Mouse (Mus musculus): ENCODE measurements around the gene Atrnl1. TPM values are rescaled to one million over a fixed set of nuclear protein-coding genes. Genes with fewer than 3 reads are reported as not detected.

Gene Atrnl1
- polyA plus RNA-seq, 1 experiment from 2014 or later = 0.60 TPM

- Histone ChIP-seq H3K27me3 (ENCODE audit: control insufficient read depth, insufficient read depth, low read depth, low read length) (no peaks in the 10 kb centered on the region), H3K4me3 (ENCODE audit: low read depth, low read length) (no peak overlapping the region), H3K4me1 (ENCODE audit: control insufficient read depth, low read depth, low read length) (no peaks in the 10 kb centered on the region; the same call in 1 of the 2 replicates), H3K36me3 (ENCODE audit: control insufficient read depth, insufficient read depth) (no peaks in the 10 kb centered on the region), H3K27ac (ENCODE audit: low read length) (no peak overlapping the region), H3K9ac (ENCODE audit: low read depth, low read length) (no peak overlapping the region), H3K4me2 (ENCODE audit: low read depth, low read length) (no peak overlapping the region), H3K9me3 (replicated peaks; ENCODE audit: control insufficient read depth, low read length) (no peaks in the 10 kb centered on the region)
- WGBS (ENCODE audit: insufficient replicate concordance) = 56% methylated on average over 9 of the region's 9 CpGs
- no peak for ATAC-seq (ENCODE audit: low read depth)
Measured at GRCm38 (mm10) chr19:58072846-58073245, 462.0 kb downstream of the Atrnl1 start.

GRCm38 (mm10) chr19:58075252-58075651 is 464.4 kb downstream of the Atrnl1 start:
- Histone ChIP-seq H3K4me3 (ENCODE audit: low read depth, low read length) (no peak overlapping the region), H3K4me1 (ENCODE audit: control insufficient read depth, low read depth, low read length) (no peaks in the 10 kb centered on the region; the same call in 1 of the 2 replicates), H3K27me3 (ENCODE audit: control insufficient read depth, insufficient read depth, low read depth, low read length) (no peaks in the 10 kb centered on the region), H3K4me2 (ENCODE audit: low read depth, low read length) (no peak overlapping the region), H3K9me3 (replicated peaks; ENCODE audit: control insufficient read depth, low read length) (no peaks in the 10 kb centered on the region), H3K9ac (ENCODE audit: low read depth, low read length) (no peak overlapping the region), H3K36me3 (ENCODE audit: control insufficient read depth, insufficient read depth) (no peaks in the 10 kb centered on the region), H3K27ac (ENCODE audit: low read length) (no peak overlapping the region)
- WGBS (ENCODE audit: insufficient replicate concordance) = 53% methylated on average over 6 of the region's 6 CpGs
- ATAC-seq (ENCODE audit: low read depth) = no peak

- Histone ChIP-seq H3K4me3 (ENCODE audit: low read depth, low read length) (no peak overlapping the region), H3K36me3 (ENCODE audit: control insufficient read depth, insufficient read depth) (no peaks in the 10 kb centered on the region), H3K4me1 (ENCODE audit: control insufficient read depth, low read depth, low read length) (no peaks in the 10 kb centered on the region; the same call in 1 of the 2 replicates), H3K27ac (ENCODE audit: low read length) (no peak overlapping the region), H3K9me3 (replicated peaks; ENCODE audit: control insufficient read depth, low read length) (no peaks in the 10 kb centered on the region), H3K4me2 (ENCODE audit: low read depth, low read length) (no peak overlapping the region), H3K27me3 (ENCODE audit: control insufficient read depth, insufficient read depth, low read depth, low read length) (no peaks in the 10 kb centered on the region), H3K9ac (ENCODE audit: low read depth, low read length) (no peak overlapping the region)
- WGBS (ENCODE audit: insufficient replicate concordance) = 76% methylated on average over 14 of the region's 14 CpGs
- ATAC-seq (ENCODE audit: low read depth) = no peak
Measured at GRCm38 (mm10) chr19:58076961-58077371, 466.1 kb downstream of the Atrnl1 start.

GRCm38 (mm10) chr19:58077529-58078070 is 466.8 kb downstream of the Atrnl1 start:
- Histone ChIP-seq H3K27me3 (ENCODE audit: control insufficient read depth, insufficient read depth, low read depth, low read length) (no peaks in the 10 kb centered on the region), H3K9ac (ENCODE audit: low read depth, low read length) (no peak overlapping the region), H3K9me3 (replicated peaks; ENCODE audit: control insufficient read depth, low read length) (no peaks in the 10 kb centered on the region), H3K4me3 (ENCODE audit: low read depth, low read length) (no peak overlapping the region), H3K36me3 (ENCODE audit: control insufficient read depth, insufficient read depth) (no peaks in the 10 kb centered on the region), H3K4me1 (ENCODE audit: control insufficient read depth, low read depth, low read length) (no peaks in the 10 kb centered on the region; the same call in 1 of the 2 replicates), H3K27ac (ENCODE audit: low read length) (no peak overlapping the region), H3K4me2 (ENCODE audit: low read depth, low read length) (no peak overlapping the region)
- ATAC-seq (ENCODE audit: low read depth) = no peak
- WGBS (ENCODE audit: insufficient replicate concordance) = 68% methylated on average over 10 of the region's 10 CpGs

- Histone ChIP-seq H3K9ac (ENCODE audit: low read depth, low read length) (no peak overlapping the region), H3K4me2 (ENCODE audit: low read depth, low read length) (no peak overlapping the region), H3K36me3 (ENCODE audit: control insufficient read depth, insufficient read depth) (no peaks in the 10 kb centered on the region), H3K27me3 (ENCODE audit: control insufficient read depth, insufficient read depth, low read depth, low read length) (no peaks in the 10 kb centered on the region), H3K27ac (ENCODE audit: low read length) (no peak overlapping the region), H3K9me3 (replicated peaks; ENCODE audit: control insufficient read depth, low read length) (no peaks in the 10 kb centered on the region), H3K4me1 (ENCODE audit: control insufficient read depth, low read depth, low read length) (no peaks in the 10 kb centered on the region; the same call in 1 of the 2 replicates), H3K4me3 (ENCODE audit: low read depth, low read length) (no peak overlapping the region)
- ATAC-seq (ENCODE audit: low read depth) = no peak
- 79% methylated on average over 6 of the region's 6 CpGs for WGBS (ENCODE audit: insufficient replicate concordance)
Measured at GRCm38 (mm10) chr19:58080168-58080567, 469.3 kb downstream of the Atrnl1 start.

- whole genome bisulfite sequencing (ENCODE audit: insufficient replicate concordance) = 90% methylated on average over 19 of the region's 19 CpGs
- Histone ChIP-seq H3K36me3 (ENCODE audit: control insufficient read depth, insufficient read depth) (no peaks in the 10 kb centered on the region), H3K9me3 (replicated peaks; ENCODE audit: control insufficient read depth, low read length) (no peaks in the 10 kb centered on the region), H3K9ac (ENCODE audit: low read depth, low read length) (no peak overlapping the region), H3K4me2 (ENCODE audit: low read depth, low read length) (no peak overlapping the region), H3K4me3 (ENCODE audit: low read depth, low read length) (no peak overlapping the region), H3K4me1 (ENCODE audit: control insufficient read depth, low read depth, low read length) (no peaks in the 10 kb centered on the region), H3K27ac (ENCODE audit: low read length) (no peak overlapping the region), H3K27me3 (ENCODE audit: control insufficient read depth, insufficient read depth, low read depth, low read length) (no peaks in the 10 kb centered on the region)
- ATAC-seq (ENCODE audit: low read depth) = no peak
Measured at GRCm38 (mm10) chr19:58082751-58083150, 471.9 kb downstream of the Atrnl1 start.

DNA sequence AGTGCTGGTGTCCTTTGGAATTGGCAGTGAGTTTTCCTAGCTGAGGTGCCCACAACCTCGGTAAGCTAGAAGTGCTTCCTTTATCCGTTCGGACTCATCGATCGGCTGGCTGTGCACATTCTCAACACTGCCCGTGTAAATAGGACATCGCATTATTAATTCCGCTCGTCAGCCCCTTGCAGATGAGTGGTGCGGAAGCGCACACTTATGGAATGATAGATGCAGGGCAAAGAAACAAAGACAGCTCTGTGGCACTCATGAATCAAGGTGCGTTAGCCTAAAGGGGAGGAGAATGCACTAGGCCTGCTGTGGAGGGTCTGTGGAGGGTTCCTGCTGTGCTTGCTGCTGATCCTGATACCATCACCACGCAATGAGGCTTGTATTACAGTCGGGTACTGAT is 474.0 kb downstream of the Atrnl1 start:
- 77% methylated on average over 14 of the region's 14 CpGs for WGBS (ENCODE audit: insufficient replicate concordance)
- Histone ChIP-seq H3K27ac (ENCODE audit: low read length) (no peak overlapping the region), H3K9me3 (replicated peaks; ENCODE audit: control insufficient read depth, low read length) (no peaks in the 10 kb centered on the region), H3K4me1 (ENCODE audit: control insufficient read depth, low read depth, low read length) (no peaks in the 10 kb centered on the region), H3K36me3 (ENCODE audit: control insufficient read depth, insufficient read depth) (no peaks in the 10 kb centered on the region), H3K4me3 (ENCODE audit: low read depth, low read length) (no peak overlapping the region), H3K4me2 (ENCODE audit: low read depth, low read length) (no peak overlapping the region), H3K9ac (ENCODE audit: low read depth, low read length) (no peak overlapping the region), H3K27me3 (ENCODE audit: control insufficient read depth, insufficient read depth, low read depth, low read length) (no peaks in the 10 kb centered on the region)
- no peak for ATAC-seq (ENCODE audit: low read depth)

GRCm38 (mm10) chr19:58086734-58087133 is 475.9 kb downstream of the Atrnl1 start:
- Histone ChIP-seq H3K9me3 (replicated peaks; ENCODE audit: control insufficient read depth, low read length) (no peaks in the 10 kb centered on the region), H3K9ac (ENCODE audit: low read depth, low read length) (no peak overlapping the region), H3K4me3 (ENCODE audit: low read depth, low read length) (no peak overlapping the region), H3K4me1 (ENCODE audit: control insufficient read depth, low read depth, low read length) (no peaks in the 10 kb centered on the region), H3K27me3 (ENCODE audit: control insufficient read depth, insufficient read depth, low read depth, low read length) (no peaks in the 10 kb centered on the region), H3K4me2 (ENCODE audit: low read depth, low read length) (no peak overlapping the region), H3K36me3 (ENCODE audit: control insufficient read depth, insufficient read depth) (no peaks in the 10 kb centered on the region), H3K27ac (ENCODE audit: low read length) (no peak overlapping the region)
- 59% methylated on average over 8 of the region's 8 CpGs for WGBS (ENCODE audit: insufficient replicate concordance)
- no peak for ATAC-seq (ENCODE audit: low read depth)

DNA sequence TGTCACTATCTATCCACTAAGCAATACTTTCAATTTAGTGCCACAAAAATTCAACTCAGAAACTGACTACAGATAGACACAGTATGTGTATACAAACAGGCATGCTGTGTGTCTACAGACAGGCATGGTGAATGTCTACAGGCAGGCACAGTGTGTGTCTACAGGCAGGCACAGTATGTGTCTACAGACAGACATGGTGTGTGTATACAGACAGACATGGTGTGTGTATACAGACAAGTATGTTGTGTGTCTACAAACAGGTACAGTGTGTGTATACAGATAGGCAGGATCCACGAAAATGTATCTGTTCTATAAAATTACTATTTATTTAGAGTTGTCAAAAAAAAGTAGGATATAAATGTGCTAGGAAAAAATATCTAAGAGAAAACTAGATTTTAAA is 477.1 kb downstream of the Atrnl1 start:
- H3K4me1 ChIP-seq (ENCODE audit: control insufficient read depth, low read depth, low read length) = no peaks in the 10 kb centered on the region
- H3K4me2 ChIP-seq (ENCODE audit: low read depth, low read length) = no peak overlapping the region
- H3K36me3 ChIP-seq (ENCODE audit: control insufficient read depth, insufficient read depth) = no peaks in the 10 kb centered on the region
- H3K27me3 ChIP-seq (ENCODE audit: control insufficient read depth, insufficient read depth, low read depth, low read length) = no peaks in the 10 kb centered on the region
- no peak for ATAC-seq (ENCODE audit: low read depth)
- no peaks in the 10 kb centered on the region for H3K9me3 ChIP-seq (replicated peaks; ENCODE audit: control insufficient read depth, low read length)
- H3K27ac ChIP-seq (ENCODE audit: low read length) = no peak overlapping the region
- no peak overlapping the region for H3K4me3 ChIP-seq (ENCODE audit: low read depth, low read length)
- 31% methylated on average over 1 of the region's 1 CpGs for WGBS (ENCODE audit: insufficient replicate concordance)
- no peak overlapping the region for H3K9ac ChIP-seq (ENCODE audit: low read depth, low read length)

All from liver, embryonic 16.5 days (tissue).